In the genomic region with DNA sequence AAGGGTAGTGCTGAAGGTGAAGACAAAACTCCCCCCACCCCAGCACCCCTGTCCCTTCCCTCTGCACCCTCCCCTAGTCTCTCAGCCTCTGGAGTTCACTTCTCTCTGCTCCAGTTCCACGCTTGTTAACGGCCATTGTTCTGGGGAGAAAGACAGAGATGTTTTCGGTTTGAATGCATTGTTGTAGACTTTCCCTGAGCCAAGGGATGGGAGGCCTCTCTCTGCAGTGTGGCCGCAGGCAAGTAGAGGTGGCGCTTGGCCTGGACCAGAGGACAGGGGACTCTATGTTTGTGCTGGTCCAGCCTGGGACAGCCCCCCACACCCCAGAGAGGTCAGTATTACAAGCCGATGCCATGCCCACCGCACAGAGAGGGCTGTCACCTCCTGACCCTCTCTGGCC, we compare ENCODE assay signal across 13 mouse cellular contexts. TPM values are rescaled to one million over a fixed set of nuclear protein-coding genes. Genes with fewer than 3 reads are reported as not detected.
A peak's percentile ranks its signal among the peaks of the same experiment; 100 is the strongest.
DNase-seq lines count a peak whose midpoint lies in the region; ATAC-seq and TF ChIP-seq lines count a peak whose summit lies in the region.
"Had no signal": no experiment of that assay in that cellular context is flagged by ENCODE, and none has a peak within 500 bp of the region (broad histone marks: within the 10 kb centered on the region; RNA-seq: fewer than 3 reads in every experiment).

No protein-coding gene starts in this region.

- peak overlapping the region; percentile 34; the same call in 1 of the 2 replicates for H3K9ac ChIP-seq in midbrain, embryonic 11.5 days (ENCODE audit: low read length)
- no peak overlapping the region for H3K9ac ChIP-seq in midbrain, postnatal 0 days (replicated peaks; ENCODE audit: low read length, poor library complexity, severe bottlenecking)
- H3K9ac ChIP-seq in embryonic facial prominence, embryonic 13.5 days = peak overlapping the region; percentile 51; the same call in 1 of the 2 replicates
- no peak overlapping the region for H3K9ac ChIP-seq in hindbrain, postnatal 0 days (replicated peaks; ENCODE audit: low read length)
- no peak overlapping the region for H3K9ac ChIP-seq in heart, embryonic 12.5 days
- H3K9ac ChIP-seq: liver, embryonic 12.5 days had no signal

- ATAC-seq in midbrain, embryonic 11.5 days (ENCODE audit: low FRiP score) = peak; percentile 65
- ATAC-seq in midbrain, postnatal 0 days (ENCODE audit: low FRiP score) = no peak
- ATAC-seq in embryonic facial prominence, embryonic 13.5 days (ENCODE audit: insufficient number of reproducible peaks, insufficient read depth, low FRiP score, low TSS enrichment, low read depth) = no peak
- 0 out of 2 replicates have a peak, but pooled peaks have one; percentile 21 for ATAC-seq in hindbrain, postnatal 0 days
- ATAC-seq in heart, embryonic 12.5 days (ENCODE audit: insufficient number of reproducible peaks, low FRiP score) = no peak
- no peak for ATAC-seq in granulocyte monocyte progenitor cell, adult 5-6 weeks (replicated peaks; ENCODE audit: poor library complexity, severe bottlenecking)
- ATAC-seq: liver, embryonic 12.5 days had no signal

- 16% methylated on average over 7 of the region's 7 CpGs for WGBS in midbrain, embryonic 11.5 days
- WGBS in midbrain, postnatal 0 days = 23% methylated on average over 7 of the region's 7 CpGs
- WGBS in embryonic facial prominence, embryonic 13.5 days = 22% methylated on average over 7 of the region's 7 CpGs
- WGBS in hindbrain, postnatal 0 days = 16% methylated on average over 7 of the region's 7 CpGs
- 72% methylated on average over 7 of the region's 7 CpGs for WGBS in heart, embryonic 12.5 days

- H3K4me3 ChIP-seq in midbrain, embryonic 11.5 days (ENCODE audit: low read depth, low read length) = no peak overlapping the region
- no peak overlapping the region for H3K4me3 ChIP-seq in midbrain, postnatal 0 days (ENCODE audit: low read depth, low read length)
- H3K4me3 ChIP-seq in embryonic facial prominence, embryonic 13.5 days = no peak overlapping the region
- no peak overlapping the region for H3K4me3 ChIP-seq in hindbrain, postnatal 0 days (ENCODE audit: low read length)
- H3K4me3 ChIP-seq in heart, embryonic 12.5 days = no peak overlapping the region
- H3K4me3 ChIP-seq: liver, embryonic 12.5 days had no signal

- TF ChIP-seq CTCF in midbrain, postnatal 0 days (IDR thresholded peaks at IDR 0.05) = no peak
- no peak for TF ChIP-seq CTCF in hindbrain, postnatal 0 days (IDR thresholded peaks at IDR 0.05; ENCODE audit: low read depth)

- no peak overlapping the region; the same call in 1 of the 2 replicates for H3K27ac ChIP-seq in midbrain, embryonic 11.5 days (ENCODE audit: low read depth, low read length)
- H3K27ac ChIP-seq in midbrain, postnatal 0 days (ENCODE audit: low read depth, low read length) = no peak overlapping the region
- H3K27ac ChIP-seq in embryonic facial prominence, embryonic 13.5 days = peak overlapping the region; percentile 62
- H3K27ac ChIP-seq in hindbrain, postnatal 0 days = no peak overlapping the region
- no peak overlapping the region for H3K27ac ChIP-seq in heart, embryonic 12.5 days (ENCODE audit: poor library complexity, severe bottlenecking)
- H3K27ac ChIP-seq: liver, embryonic 12.5 days had no signal

- peak; percentile 94 for DNase-seq in midbrain, embryonic 11.5 days (ENCODE audit: low spot score, missing footprints)
- no peak for DNase-seq in midbrain, postnatal 0 days (ENCODE audit: low spot score)
- DNase-seq in hindbrain, postnatal 0 days (ENCODE audit: low spot score) = peak; percentile 7
- DNase-seq in frontal cortex, postnatal 10 days (ENCODE audit: low spot score in 2 of 2) = no peak
- DNase-seq: cerebellum, adult 18-20 months; heart, adult 11 months; kidney, adult 8-10 months; kidney, postnatal 4 days; left cerebral cortex, postnatal 4 days had no signal

- no peaks in the 10 kb centered on the region for H3K9me3 ChIP-seq in midbrain, embryonic 11.5 days (ENCODE audit: control insufficient read depth, low read length)
- no peaks in the 10 kb centered on the region for H3K9me3 ChIP-seq in midbrain, postnatal 0 days (ENCODE audit: low read length)
- H3K9me3 ChIP-seq in embryonic facial prominence, embryonic 13.5 days = no peaks in the 10 kb centered on the region
- H3K9me3 ChIP-seq in hindbrain, postnatal 0 days (ENCODE audit: low read length) = no peaks in the 10 kb centered on the region
- 0 out of 2 replicates have a peak, but pooled peaks cover 3% of the 10 kb centered on the region for H3K9me3 ChIP-seq in heart, embryonic 12.5 days (replicated peaks)
- H3K9me3 ChIP-seq: liver, embryonic 12.5 days had no signal

- no peaks in the 10 kb centered on the region for H3K36me3 ChIP-seq in midbrain, embryonic 11.5 days (ENCODE audit: control insufficient read depth, insufficient read depth, low read length)
- no peaks in the 10 kb centered on the region for H3K36me3 ChIP-seq in midbrain, postnatal 0 days (ENCODE audit: insufficient read depth, low read length)
- no peaks in the 10 kb centered on the region for H3K36me3 ChIP-seq in embryonic facial prominence, embryonic 13.5 days
- H3K36me3 ChIP-seq in hindbrain, postnatal 0 days (ENCODE audit: insufficient read depth, low read length) = no peaks in the 10 kb centered on the region
- H3K36me3 ChIP-seq in heart, embryonic 12.5 days = no peaks in the 10 kb centered on the region
- H3K36me3 ChIP-seq: liver, embryonic 12.5 days had no signal

- peaks cover 15% of the 10 kb centered on the region for H3K4me1 ChIP-seq in midbrain, embryonic 11.5 days (ENCODE audit: control insufficient read depth, insufficient read depth, low read length)
- H3K4me1 ChIP-seq in midbrain, postnatal 0 days (ENCODE audit: insufficient read depth, low read length) = no peaks in the 10 kb centered on the region
- peaks cover 24% of the 10 kb centered on the region for H3K4me1 ChIP-seq in embryonic facial prominence, embryonic 13.5 days
- no peaks in the 10 kb centered on the region for H3K4me1 ChIP-seq in hindbrain, postnatal 0 days (ENCODE audit: insufficient read depth, low read length)
- no peaks in the 10 kb centered on the region for H3K4me1 ChIP-seq in heart, embryonic 12.5 days (replicated peaks)
- H3K4me1 ChIP-seq: liver, embryonic 12.5 days had no signal

- H3K27me3 ChIP-seq in midbrain, embryonic 11.5 days (ENCODE audit: control insufficient read depth, insufficient read depth, low read length) = no peaks in the 10 kb centered on the region
- no peaks in the 10 kb centered on the region for H3K27me3 ChIP-seq in midbrain, postnatal 0 days (ENCODE audit: insufficient read depth, low read length)
- H3K27me3 ChIP-seq in embryonic facial prominence, embryonic 13.5 days = no peaks in the 10 kb centered on the region
- H3K27me3 ChIP-seq in hindbrain, postnatal 0 days (ENCODE audit: insufficient read depth, low read length) = no peaks in the 10 kb centered on the region
- peaks cover 8% of the 10 kb centered on the region; the same call in 1 of the 2 replicates for H3K27me3 ChIP-seq in heart, embryonic 12.5 days (replicated peaks)

- peak overlapping the region; percentile 14; the same call in 1 of the 2 replicates for H3K4me2 ChIP-seq in midbrain, embryonic 11.5 days
- no peak overlapping the region for H3K4me2 ChIP-seq in midbrain, postnatal 0 days (ENCODE audit: low read depth, low read length, poor library complexity, severe bottlenecking)
- H3K4me2 ChIP-seq in embryonic facial prominence, embryonic 13.5 days = peak overlapping the region; percentile 37
- H3K4me2 ChIP-seq in hindbrain, postnatal 0 days (ENCODE audit: low read depth, low read length) = no peak overlapping the region
- H3K4me2 ChIP-seq in heart, embryonic 12.5 days = no peak overlapping the region
- H3K4me2 ChIP-seq: liver, embryonic 12.5 days had no signal

RNA-seq across cellular contexts. Expression of gene Scube3, which starts 18.3 kb away (rescaled TPM):
- 10.1 and 10.2 TPM in 2 replicates for polyA plus RNA-seq in midbrain, embryonic 11.5 days (2014; fragmentation: Nextera tagmentation; extraction: Ambion mirVana)
- 19.9 and 24.7 TPM in 2 replicates for total RNA-seq in midbrain, postnatal 0 days (2014; rRNA removed)
- polyA plus RNA-seq in midbrain, postnatal 0 days (2015; fragmentation: Nextera tagmentation; extraction: Ambion mirVana) = 3.1 and 3.9 TPM in 2 replicates
- polyA plus RNA-seq in embryonic facial prominence, embryonic 13.5 days (2015; fragmentation: Nextera tagmentation; extraction: Ambion mirVana) = 9.4 and 10.1 TPM in 2 replicates
- total RNA-seq in hindbrain, postnatal 0 days (2014; rRNA removed) = 10.7 and 10.9 TPM in 2 replicates
- 2.1 TPM in 2 replicates for polyA plus RNA-seq in hindbrain, postnatal 0 days (2015; fragmentation: Nextera tagmentation; extraction: Ambion mirVana)
- 1.1 and 1.2 TPM in 2 replicates for polyA plus RNA-seq in heart, embryonic 12.5 days (2016; fragmentation: Nextera tagmentation; extraction: Ambion mirVana)
- not detected in 2 replicates for total RNA-seq in granulocyte monocyte progenitor cell, adult 5-6 weeks (2014; fragmentation: Nextera tagmentation)
- not detected in 2 replicates for total RNA-seq in granulocyte monocyte progenitor cell, adult 5-6 weeks (2017)

RNA-seq across cellular contexts. Expression of gene Tcp11, which starts 43.2 kb away (rescaled TPM):
- 0.70 and 1.0 TPM in 2 replicates for polyA plus RNA-seq in midbrain, embryonic 11.5 days (2014; fragmentation: Nextera tagmentation; extraction: Ambion mirVana)
- total RNA-seq in midbrain, postnatal 0 days (2014; rRNA removed) = 4.1 and 8.2 TPM in 2 replicates
- 2.3 and 2.5 TPM in 2 replicates for polyA plus RNA-seq in midbrain, postnatal 0 days (2015; fragmentation: Nextera tagmentation; extraction: Ambion mirVana)
- polyA plus RNA-seq in embryonic facial prominence, embryonic 13.5 days (2015; fragmentation: Nextera tagmentation; extraction: Ambion mirVana) = 1.9 and 2.1 TPM in 2 replicates
- total RNA-seq in hindbrain, postnatal 0 days (2014; rRNA removed) = 2.9 and 3.6 TPM in 2 replicates
- 1.9 and 2.0 TPM in 2 replicates for polyA plus RNA-seq in hindbrain, postnatal 0 days (2015; fragmentation: Nextera tagmentation; extraction: Ambion mirVana)
- polyA plus RNA-seq in heart, embryonic 12.5 days (2016; fragmentation: Nextera tagmentation; extraction: Ambion mirVana) = 0.23 and 1.1 TPM in 2 replicates
- total RNA-seq in granulocyte monocyte progenitor cell, adult 5-6 weeks (2014; fragmentation: Nextera tagmentation) = 0.60 TPM in 1 of 2 replicates, not detected in the other
- 2.1 and 2.4 TPM in 2 replicates for total RNA-seq in granulocyte monocyte progenitor cell, adult 5-6 weeks (2017)

RNA-seq across cellular contexts. Expression of gene Zfp523, which starts 53.3 kb away (rescaled TPM):
- polyA plus RNA-seq in midbrain, embryonic 11.5 days (2014; fragmentation: Nextera tagmentation; extraction: Ambion mirVana) = 24.6 and 30.2 TPM in 2 replicates
- 65.4 and 81.7 TPM in 2 replicates for total RNA-seq in midbrain, postnatal 0 days (2014; rRNA removed)
- 38.7 and 40.0 TPM in 2 replicates for polyA plus RNA-seq in midbrain, postnatal 0 days (2015; fragmentation: Nextera tagmentation; extraction: Ambion mirVana)
- polyA plus RNA-seq in embryonic facial prominence, embryonic 13.5 days (2015; fragmentation: Nextera tagmentation; extraction: Ambion mirVana) = 36.6 and 41.2 TPM in 2 replicates
- total RNA-seq in hindbrain, postnatal 0 days (2014; rRNA removed) = 76.0 and 78.3 TPM in 2 replicates
- 37.7 and 39.3 TPM in 2 replicates for polyA plus RNA-seq in hindbrain, postnatal 0 days (2015; fragmentation: Nextera tagmentation; extraction: Ambion mirVana)
- 26.8 and 27.1 TPM in 2 replicates for polyA plus RNA-seq in heart, embryonic 12.5 days (2016; fragmentation: Nextera tagmentation; extraction: Ambion mirVana)
- 14.5 and 20.9 TPM in 2 replicates for total RNA-seq in granulocyte monocyte progenitor cell, adult 5-6 weeks (2014; fragmentation: Nextera tagmentation)
- total RNA-seq in granulocyte monocyte progenitor cell, adult 5-6 weeks (2017) = 19.5 and 29.1 TPM in 2 replicates

Comparison
In these comparisons a context has a peak if more than half of its experiments do, and no peak if none do; other contexts are left out.
1. ATAC-seq: peak in midbrain, embryonic 11.5 days (single experiment) and hindbrain, postnatal 0 days (single experiment); none in midbrain, postnatal 0 days (single experiment), embryonic facial prominence, embryonic 13.5 days (single experiment), heart, embryonic 12.5 days (single experiment) and granulocyte monocyte progenitor cell, adult 5-6 weeks (single experiment).
2. DNase-seq: peak in midbrain, embryonic 11.5 days (single experiment) and hindbrain, postnatal 0 days (single experiment); none in midbrain, postnatal 0 days (single experiment) and frontal cortex, postnatal 10 days (0 of 2).
3. H3K4me2 ChIP-seq: peak in midbrain, embryonic 11.5 days (single experiment) and embryonic facial prominence, embryonic 13.5 days (single experiment); none in midbrain, postnatal 0 days (single experiment), hindbrain, postnatal 0 days (single experiment) and heart, embryonic 12.5 days (single experiment).
4. H3K9ac ChIP-seq: peak in midbrain, embryonic 11.5 days (single experiment) and embryonic facial prominence, embryonic 13.5 days (single experiment); none in midbrain, postnatal 0 days (single experiment), hindbrain, postnatal 0 days (single experiment) and heart, embryonic 12.5 days (single experiment).